Mouse (Mus musculus) spleen, embryonic (tissue): Measurements from ENCODE around the gene Myh6.
"Not testable (repeated sequence)": the region's sequence is repeated elsewhere in the genome, so short reads cannot be mapped to it uniquely, and the experiment has no call there.

Experiments used
- CTCF ChIA-PET: fragments of 350-600 bp; sonication (Branson Sonifier 250); formaldehyde crosslinking; loops from one replicate; lab custom pipeline; 2022; lab: Charles Lee

The Myh6 gene

DNA sequence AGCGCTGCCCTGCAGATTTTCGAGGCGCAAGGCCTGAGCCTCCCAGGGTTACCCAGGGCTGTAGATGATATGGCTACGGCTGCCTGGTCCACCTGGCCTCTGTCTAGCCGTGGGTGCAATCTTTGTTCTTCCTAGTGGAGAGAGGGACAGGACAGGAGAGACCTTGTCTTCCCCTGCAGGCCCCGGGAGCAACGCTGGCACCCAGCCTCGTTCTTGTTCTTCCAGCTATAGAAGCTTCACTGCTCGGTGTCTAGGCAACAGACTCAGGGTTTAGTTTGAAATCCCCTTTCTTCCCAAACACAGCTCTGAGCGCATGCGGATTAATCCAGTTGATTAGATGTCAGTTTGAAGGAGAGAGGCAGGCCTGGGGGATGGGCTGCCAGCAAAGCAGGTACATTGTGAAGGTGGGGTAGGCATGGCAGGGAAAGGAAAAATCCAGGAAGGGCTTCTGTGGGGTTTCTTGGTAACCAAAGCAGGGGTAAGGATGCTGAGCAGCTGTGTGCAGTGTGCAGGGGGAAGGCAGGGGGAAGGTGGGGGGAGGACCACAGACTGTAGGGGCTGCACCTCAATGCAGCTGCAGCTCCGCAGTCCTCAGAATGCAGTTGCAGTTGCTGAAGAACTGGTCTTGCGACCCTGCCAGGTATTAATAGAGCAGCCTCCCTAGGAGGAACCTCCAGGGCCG is 28.9 kb upstream of the Myh6 start:
- CTCF ChIA-PET = interaction anchor here (0.6 kb wide), 1 partner anchor 334 kb away, joined by 4 read pairs; no protein-coding TSS in a partner anchor

DNA sequence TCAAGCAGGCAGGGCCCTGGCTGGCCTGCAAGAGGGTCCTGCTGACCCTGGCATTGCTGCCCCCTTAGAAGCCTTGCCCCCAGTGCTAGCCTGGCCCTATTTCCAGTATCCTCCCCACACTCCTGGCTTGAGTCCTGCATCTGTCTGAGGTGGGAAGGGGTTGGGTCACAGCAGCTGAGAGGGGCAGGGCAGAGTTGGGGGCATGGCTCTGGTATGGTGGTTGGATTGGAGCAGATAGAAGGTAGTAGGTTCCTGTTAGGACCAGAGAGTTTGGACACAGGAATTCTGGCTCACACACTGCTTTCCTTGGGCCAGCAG is 28.1 kb upstream of the Myh6 start:
- CTCF ChIA-PET = interaction anchor here (0.6 kb wide), 2 partner anchors 91 to 872 kb away, joined by 3 to 4 read pairs; no protein-coding TSS in a partner anchor

DNA sequence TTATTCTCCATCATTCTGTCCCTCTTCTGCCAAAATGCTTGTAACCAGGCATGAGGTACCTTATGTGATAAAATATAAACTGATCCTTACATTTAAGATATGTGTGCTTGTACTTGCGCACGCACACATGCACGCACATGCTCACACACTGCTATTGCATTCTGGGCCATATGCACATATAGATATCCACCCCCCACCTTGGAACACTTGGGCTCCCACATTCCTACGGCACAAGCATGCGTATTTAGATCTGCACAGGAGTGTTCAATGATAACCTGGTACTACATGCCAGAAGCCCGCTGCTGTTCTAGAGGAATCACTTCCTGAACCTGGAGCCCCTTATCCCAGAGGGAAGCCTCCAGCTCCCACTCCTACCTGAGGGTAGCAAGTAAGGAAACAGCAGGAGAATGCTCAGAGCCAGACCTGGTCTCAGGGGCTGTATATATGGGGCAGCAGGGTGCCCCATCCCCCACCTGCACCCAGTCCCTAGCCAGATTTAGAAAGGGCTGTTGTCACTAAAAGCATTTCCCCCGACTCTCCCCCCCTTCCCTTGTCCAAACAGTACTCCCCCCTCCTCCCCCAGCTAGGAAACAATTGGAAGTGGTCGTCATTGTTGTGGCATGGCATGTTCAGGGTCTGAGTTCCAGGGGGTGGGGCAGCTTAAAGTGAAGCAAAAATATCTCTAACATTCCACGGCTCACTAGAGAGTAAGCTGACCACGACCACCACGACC is 27.6 kb upstream of the Myh6 start, which contains the start of gene Myh7:
Gene Myh7, minus strand, starts transcription at position 491 of the 733 bp plus-strand sequence.
- CTCF ChIA-PET = interaction anchor here (0.6 kb wide), 2 partner anchors 90 to 873 kb away, joined by 3 to 4 read pairs; no protein-coding TSS in a partner anchor

DNA sequence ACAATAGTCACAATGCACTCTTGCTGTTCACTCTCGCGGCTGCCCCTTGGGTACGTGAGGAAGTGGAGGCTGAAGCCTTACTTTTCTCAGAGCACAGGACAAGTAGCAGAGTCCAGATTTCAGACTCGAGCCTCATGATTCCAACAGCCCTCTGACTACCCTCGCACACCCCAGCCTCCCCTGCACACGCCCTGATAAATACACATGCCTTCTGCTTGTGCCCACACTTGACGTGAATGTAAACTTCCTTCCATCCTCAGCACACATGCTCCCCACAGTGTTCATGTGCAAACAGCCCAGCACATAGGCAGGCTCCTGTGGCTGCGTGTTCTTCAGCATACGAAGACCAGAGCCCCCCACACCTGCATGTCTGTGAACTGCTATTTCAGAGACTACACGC is 26.9 kb upstream of the Myh6 start:
- CTCF ChIA-PET = no interaction called here

DNA sequence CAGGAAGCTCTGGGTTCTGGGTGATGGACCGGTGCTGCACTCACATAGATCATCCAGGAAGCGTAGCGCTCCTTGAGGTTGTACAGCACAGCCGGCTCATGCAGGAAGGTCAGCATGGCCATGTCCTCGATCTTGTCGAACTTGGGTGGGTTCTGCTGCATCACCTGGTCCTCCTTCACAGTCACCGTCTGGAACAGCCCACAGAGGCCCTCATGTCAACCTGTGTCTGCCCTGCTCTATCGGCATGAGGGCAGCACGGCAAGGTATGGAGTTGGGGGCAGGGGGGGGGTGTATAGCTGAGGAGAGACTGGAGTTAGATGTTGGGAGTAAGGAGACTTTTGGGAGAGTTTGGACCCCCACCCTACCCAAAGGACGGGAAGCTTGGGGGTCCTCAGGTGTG is 25.5 kb upstream of the Myh6 start:
- CTCF ChIA-PET = no interaction called here

DNA sequence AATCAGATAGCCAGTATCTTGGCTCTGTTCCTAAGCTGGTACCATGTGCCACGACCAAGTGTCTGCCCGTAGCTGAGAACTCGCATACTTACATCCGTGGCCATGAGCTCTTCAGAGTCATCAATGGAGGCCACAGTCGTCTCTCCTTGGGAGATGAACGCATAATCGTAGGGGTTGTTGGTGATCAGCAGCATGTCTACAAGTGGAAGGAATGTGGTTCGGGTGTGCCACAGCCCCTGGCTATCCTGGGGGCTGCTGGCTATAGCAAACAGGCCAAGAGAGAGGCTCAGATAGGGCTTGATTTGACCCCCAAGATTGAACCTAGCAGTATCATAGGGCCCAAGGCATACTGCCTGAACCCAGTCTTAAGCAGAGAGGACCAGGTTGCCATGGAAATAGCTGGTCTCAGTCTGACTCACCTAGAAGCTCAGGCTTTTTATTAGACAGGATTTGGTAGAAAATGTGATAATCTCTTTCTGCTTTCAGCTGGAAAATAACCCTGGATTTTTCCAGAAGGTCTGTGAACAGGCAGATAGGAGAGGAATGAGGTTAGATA is 23.2 kb upstream of the Myh6 start:
- CTCF ChIA-PET = interaction anchor here (0.5 kb wide), 1 partner anchor 146 kb away, joined by 3 read pairs; no protein-coding TSS in a partner anchor

DNA sequence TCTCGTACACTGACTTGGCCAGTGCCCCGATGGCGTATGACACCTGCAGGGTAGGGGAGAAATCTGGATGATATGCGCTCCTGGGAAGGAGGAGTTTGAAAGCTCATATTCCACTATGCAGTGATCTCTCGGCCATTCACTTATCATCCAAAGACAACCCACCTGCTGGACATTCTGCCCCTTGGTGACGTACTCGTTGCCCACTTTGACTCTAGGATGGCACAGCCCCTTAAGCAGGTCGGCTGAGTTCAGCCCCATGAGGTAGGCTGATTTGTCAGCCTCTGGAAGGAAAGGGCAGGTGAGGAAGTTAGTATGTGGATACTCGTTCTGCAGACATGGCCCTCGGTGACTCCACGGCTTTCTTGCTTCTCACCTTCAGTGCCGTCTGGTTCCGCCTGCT is 22.2 kb upstream of the Myh6 start:
- CTCF ChIA-PET = no interaction called here

DNA sequence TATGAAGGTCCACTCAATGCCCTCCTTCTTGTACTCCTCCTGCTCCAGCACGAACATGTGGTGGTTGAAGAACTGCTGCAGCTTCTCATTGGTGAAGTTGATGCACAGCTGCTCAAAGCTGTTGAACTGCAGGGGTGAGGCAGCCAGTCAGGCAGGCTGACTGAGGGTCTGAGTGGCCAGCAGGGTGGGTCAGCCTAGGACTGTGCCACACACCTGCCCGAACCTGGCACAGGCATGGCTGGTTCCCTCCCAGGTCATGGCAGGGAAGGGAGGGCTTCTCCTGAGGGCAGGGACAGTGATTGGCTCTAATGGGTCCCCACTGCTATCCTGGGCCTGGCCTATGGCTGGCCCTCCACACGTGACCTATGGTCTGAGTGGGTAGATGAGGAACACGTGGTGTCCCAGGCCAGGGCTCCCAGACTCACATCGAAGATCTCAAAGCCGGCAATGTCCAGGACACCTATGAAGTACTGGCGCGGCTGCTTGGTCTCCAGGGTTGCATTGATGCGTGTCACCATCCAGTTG is 21.7 kb upstream of the Myh6 start:
- CTCF ChIA-PET = not testable (repeated sequence)

DNA sequence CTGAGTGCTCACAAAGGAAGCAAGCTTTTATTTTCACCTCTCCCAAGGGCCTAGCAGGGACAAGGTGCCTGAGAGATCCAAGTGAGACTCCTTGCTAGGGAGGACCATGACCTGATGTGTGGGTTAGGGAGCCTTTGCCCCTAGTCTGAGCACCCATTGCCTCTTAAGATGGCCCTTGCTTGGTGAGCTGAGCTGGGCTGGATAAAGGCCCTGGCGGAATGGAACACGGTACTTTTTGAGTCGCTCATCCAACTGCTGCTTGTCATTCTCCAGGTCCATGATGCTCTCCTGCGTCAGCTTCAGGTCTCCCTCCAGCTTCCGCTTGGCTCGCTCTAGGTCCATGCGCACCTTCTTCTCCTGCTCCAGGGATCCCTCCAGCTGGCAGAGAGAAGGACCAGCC is 15.2 kb upstream of the Myh6 start:
- CTCF ChIA-PET = no interaction called here

DNA sequence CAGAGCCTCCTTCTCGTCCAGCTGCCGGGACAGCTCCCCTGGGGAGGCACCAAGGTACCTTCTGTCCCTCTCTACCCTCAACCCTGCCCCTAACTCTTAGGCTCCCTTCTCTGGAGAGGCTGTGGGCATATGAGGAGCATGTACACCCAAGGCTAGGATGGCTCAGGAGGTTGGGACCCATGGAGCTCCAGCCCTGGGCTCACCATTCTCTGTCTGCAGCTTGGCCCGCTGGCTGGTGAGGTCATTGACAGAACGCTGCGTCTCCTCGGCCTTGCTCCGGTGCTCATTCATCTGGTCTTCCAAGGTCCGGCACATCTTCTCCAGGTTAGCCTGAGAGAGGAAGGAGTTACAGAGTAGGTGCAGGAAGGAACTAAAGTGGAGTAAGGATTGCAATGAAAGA is 11.9 kb upstream of the Myh6 start:
- CTCF ChIA-PET = no interaction called here

DNA sequence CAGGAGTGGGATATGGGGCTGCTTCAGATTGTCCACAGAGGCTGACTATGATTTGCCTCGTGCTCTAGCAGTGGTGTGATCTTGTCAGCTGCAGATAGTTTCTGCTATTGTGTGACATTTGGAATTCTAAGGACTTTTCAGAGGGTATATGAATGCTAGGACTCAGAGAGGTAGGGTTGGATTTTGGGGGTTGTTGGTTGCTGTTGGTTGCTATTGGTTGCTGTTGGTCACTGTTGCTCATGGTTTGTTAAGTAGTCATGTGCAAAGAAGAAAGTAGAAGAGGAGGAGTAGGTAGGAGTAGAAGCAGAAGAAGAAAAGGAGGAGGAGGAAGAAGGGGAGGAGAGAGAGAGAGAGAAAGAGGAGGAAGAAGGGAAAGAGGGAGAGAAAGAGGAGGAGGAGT is 9.9 kb upstream of the Myh6 start, which contains the start of gene Gm17428:
Gene Gm17428, plus strand, starts transcription at position 301 of the 400 bp plus-strand sequence.
- CTCF ChIA-PET = no interaction called here

DNA sequence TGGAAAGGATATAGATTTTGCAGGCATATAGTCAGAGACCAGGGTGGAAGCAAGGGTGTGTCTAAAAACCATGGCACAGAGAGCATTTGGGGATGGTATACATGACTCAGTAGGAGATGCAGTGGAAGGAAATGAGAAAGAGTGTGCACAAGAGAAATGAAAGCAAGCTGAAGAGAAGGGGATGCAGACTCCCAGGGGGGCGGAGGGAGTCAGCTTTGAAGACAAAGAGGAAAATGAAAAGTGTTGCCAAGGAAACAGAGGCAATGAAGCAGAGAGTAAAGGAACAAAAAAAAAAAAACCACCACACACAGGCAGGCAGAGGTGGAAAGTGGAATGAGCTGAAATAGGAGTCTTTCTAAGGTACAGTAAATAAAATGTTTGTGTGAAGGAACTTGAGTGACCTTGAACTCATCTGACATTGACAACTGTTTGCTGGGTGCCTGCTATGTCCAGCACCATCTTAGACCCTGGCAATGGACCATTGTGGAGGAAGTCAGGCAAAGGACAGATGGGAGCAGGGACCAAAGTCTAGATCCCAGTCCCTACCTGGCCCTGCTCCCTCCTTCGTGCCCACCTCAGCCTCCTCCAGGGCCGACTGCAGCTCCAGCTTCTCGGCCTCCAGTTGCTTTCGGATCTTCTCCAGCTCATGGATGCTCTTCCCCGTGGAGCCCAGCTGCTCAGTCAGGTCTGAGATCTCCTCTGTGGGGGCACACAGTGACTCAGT is 7.5 kb upstream of the Myh6 start:
- CTCF ChIA-PET = no interaction called here

DNA sequence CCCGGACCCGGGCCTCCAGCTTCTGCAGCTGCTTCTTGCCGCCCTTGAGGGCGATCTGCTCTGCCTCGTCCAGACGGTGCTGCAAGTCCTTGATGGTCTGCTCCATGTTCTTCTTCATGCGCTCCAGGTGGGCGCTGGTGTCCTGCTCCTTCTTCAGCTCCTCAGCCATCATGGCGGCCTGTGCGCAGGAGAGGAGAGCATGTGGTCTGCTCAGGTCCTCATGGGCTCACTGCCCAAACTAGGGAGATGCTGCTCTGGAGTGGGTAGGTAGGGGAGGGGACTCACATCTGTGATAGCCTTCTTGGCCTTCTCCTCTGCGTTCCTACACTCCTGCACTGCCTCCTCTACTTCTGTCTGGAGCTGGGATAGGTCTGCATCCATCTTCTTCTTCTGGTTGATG is 6.1 kb upstream of the Myh6 start:
- CTCF ChIA-PET = not testable (repeated sequence)

DNA sequence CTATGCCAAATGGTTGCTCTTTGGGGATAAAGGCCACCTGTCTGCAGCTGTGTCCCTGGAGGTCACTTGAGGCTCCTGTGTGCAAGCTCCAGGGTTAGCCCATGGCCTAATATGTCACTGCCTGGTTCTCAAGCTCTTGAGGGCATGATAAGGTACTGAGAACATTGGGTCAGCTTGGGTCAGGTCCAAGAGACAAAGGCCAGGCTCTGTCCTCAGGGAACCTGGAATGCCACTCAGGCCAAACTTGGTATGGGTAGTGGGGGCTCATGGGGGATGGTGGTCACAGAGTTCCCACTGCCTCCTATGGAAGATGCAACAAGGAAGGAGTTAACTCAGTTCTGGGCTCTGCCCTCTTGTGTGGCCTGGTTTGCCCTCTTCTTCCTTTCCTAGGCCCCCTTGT is 1.6 kb upstream of the Myh6 start:
- CTCF ChIA-PET = no interaction called here

DNA sequence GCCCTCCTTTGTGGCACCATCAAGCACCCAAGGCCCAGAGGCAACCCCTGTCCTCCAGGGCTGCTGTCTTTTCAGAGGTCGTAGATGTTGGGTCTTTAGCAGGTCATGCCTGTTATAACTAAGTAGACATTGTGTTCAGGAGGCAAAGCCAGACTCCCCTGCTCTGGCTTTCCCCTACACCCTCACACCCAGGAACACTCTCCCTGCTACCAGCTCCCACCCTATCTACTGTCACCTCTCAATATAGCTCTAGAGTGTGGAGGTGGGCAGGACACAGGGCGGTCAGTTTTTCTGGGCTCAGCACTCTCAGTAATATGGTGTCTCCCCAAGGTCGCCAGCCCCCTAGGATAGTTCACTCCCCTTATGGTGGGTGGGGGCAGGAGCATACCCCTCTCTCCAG is 1.1 kb upstream of the Myh6 start:
- CTCF ChIA-PET = no interaction called here

DNA sequence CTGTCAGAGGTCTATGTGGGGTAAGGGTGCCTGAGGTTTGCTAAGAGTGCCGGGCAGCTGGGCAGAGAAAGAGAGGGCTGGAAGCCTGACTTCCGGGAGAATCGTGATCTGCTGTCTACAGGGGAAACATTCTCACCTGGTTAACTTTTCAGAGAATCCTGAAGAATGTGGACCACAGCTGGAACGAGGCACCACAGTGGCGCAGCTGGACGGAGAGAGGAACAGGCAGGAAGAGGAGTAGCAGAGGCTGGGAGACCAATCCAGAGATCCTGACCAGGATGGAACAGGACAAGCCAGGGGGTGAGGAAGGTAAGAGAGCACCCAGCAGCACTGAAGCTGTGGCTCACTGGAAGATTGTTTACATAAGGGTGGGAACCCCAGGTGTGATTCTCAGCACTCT is 1.1 kb downstream of the Myh6 start:
- CTCF ChIA-PET = no interaction called here

DNA sequence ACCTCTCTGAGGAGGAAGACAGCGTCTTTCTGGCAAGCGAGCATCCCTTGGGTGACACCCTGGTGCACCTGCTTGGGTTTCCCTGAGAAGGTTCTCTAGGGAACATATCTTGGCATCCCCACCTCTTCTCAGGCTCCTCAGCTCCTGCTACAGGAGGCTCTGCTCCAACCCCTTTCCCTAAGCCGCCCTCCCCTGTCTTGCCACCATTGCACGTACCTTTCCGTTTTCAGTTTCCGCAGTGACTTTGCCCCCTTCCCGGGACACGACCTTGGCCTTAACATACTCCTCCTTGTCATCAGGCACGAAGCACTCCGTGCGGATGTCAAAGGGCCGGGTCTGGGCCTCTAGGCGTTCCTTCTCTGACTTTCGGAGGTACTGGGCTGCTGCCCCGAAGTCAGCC is 1.7 kb downstream of the Myh6 start:
- CTCF ChIA-PET = no interaction called here

DNA sequence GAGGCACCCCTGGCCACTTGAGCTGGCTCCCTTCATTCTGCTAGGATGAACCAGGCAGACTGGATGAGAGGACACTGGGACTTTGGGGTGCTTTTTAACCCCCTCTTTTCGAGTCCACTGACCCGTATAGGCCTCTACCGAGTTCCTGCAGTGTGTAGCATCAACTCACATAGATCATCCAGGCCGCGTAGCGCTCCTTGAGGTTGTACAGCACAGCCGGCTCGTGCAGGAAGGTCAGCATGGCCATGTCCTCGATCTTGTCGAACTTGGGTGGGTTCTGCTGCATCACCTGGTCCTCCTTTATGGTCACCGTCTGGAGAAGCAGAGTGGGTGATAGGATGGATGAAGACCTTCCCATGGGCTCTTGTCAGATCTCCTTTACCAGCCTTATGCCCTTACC is 3.0 kb downstream of the Myh6 start:
- CTCF ChIA-PET = no interaction called here

DNA sequence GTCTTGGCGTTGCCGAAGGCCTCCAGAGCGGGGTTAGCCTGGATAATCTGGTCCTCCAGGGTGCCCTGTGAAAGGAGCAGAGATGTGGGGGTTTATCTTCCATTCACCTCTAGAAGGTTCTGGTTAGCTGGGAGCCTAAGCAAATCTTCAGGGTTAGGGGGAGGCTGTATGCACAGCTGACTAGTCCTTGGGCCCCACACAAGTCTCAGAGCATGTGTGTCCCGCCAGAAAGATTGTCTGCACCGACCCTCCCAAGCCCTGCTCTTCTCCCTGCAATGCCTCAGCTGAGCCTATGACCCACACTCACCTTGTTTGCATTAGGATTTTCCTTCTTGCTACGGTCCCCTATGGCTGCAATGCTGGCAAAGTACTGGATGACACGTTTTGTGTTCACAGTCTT is 4.0 kb downstream of the Myh6 start:
- CTCF ChIA-PET = no interaction called here

DNA sequence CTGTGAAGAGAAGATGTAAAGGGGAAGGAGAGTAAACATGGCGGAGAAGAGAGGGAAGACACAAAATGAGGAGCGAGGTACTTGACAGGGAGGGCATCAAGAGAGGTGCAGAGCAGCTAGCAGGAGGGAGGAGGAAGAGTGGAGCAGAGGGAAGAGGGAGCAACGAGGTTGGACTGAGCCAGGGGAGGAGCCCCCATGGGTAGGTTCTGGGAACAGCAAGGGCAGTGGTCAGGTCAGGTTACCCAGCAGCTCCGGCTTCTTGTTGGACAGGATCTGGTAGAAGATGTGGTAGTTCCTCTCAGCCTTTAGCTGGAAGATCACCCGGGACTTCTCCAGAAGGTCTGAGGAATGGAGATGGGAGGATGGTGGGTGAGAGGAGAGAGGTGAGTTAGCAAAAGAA is 5.2 kb downstream of the Myh6 start:
- CTCF ChIA-PET = no interaction called here

DNA sequence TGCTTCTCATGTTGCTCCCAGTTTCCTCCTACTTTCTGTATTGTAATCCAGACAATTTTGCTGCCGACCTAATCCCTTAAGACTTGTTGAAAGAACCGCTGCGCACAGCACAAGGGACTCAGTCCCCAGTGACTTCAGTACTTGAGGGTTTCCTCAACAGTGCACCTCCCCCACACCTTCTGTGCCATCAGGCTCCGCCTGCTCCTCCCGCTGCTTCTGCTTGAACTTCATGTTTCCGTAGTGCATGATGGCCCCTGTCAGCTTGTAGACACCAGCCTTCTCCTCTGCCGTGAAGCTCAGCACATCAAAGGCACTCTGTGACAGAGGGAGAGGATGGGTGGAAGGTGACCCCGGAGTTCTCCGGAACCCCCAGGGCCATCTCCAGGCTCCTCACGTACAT is 6.0 kb downstream of the Myh6 start:
- CTCF ChIA-PET = no interaction called here
